Mouse (Mus musculus) retina, embryonic 14.5 days (tissue): ENCODE data around the gene Pdcl2.

Source experiments
- DNase-seq: peaks from one replicate; pipeline ENCODE4 v3.0.0-alpha.2; 2015; ENCODE audit warnings: low spot score

Pdcl2 gene

GRCm38 (mm10) chr5:76330953-76331352 lies at the start of gene Pdcl2:
Gene Pdcl2, minus strand, starts transcription at chr5:76331156.
- DNase-seq: no peak

- no peak for DNase-seq
These were observed 48.3 kb upstream of the Pdcl2 start for GRCm38 (mm10) chr5:76379216-76379615.

- DNase-seq: no peak
These were observed 38.4 kb upstream of the Pdcl2 start for GRCm38 (mm10) chr5:76369215-76369840.

GRCm38 (mm10) chr5:76365406-76365805 lies 34.5 kb upstream of the Pdcl2 start:
- DNase-seq: no peak

- DNase-seq: peak; percentile 29
These were observed 32.6 kb upstream of the Pdcl2 start, which contains the start of gene Nmu for GRCm38 (mm10) chr5:76363453-76364104. Gene Nmu, minus strand, starts transcription at chr5:76363788.

GRCm38 (mm10) chr5:76360786-76361185 lies 29.8 kb upstream of the Pdcl2 start:
- no peak for DNase-seq

- DNase-seq: no peak
These were observed 29.1 kb upstream of the Pdcl2 start for GRCm38 (mm10) chr5:76360057-76360456.

GRCm38 (mm10) chr5:76351953-76352611 lies 21.1 kb upstream of the Pdcl2 start:
- DNase-seq: peak; percentile 41

GRCm38 (mm10) chr5:76351537-76351936 lies 20.6 kb upstream of the Pdcl2 start:
- no peak for DNase-seq

- DNase-seq: peak; percentile 43
These were observed 15.2 kb upstream of the Pdcl2 start for GRCm38 (mm10) chr5:76346137-76346536.

GRCm38 (mm10) chr5:76340931-76341330 lies 10.0 kb upstream of the Pdcl2 start:
- no peak for DNase-seq

- no peak for DNase-seq
These were observed 6.1 kb upstream of the Pdcl2 start for GRCm38 (mm10) chr5:76337100-76337499.

GRCm38 (mm10) chr5:76333833-76334232 lies 2.9 kb upstream of the Pdcl2 start:
- DNase-seq: no peak

- DNase-seq: no peak
These were observed 3.7 kb downstream of the Pdcl2 start for GRCm38 (mm10) chr5:76327296-76327695.

GRCm38 (mm10) chr5:76325113-76325512 lies 5.8 kb downstream of the Pdcl2 start:
- DNase-seq: no peak

GRCm38 (mm10) chr5:76321249-76322196 lies 9.4 kb downstream of the Pdcl2 start:
- DNase-seq: no peak

- no peak for DNase-seq
These were observed 22.8 kb downstream of the Pdcl2 start for GRCm38 (mm10) chr5:76308206-76308605.

GRCm38 (mm10) chr5:76306261-76306660 lies 24.7 kb downstream of the Pdcl2 start:
- no peak for DNase-seq

- no peak for DNase-seq
These were observed 25.3 kb downstream of the Pdcl2 start for GRCm38 (mm10) chr5:76305616-76306015.

- peak; percentile 91 for DNase-seq
These were observed 26.3 kb downstream of the Pdcl2 start, which contains the start of gene Clock for GRCm38 (mm10) chr5:76304452-76305341. Gene Clock, minus strand, starts transcription at chr5:76304792.
